Mouse (Mus musculus) midbrain, embryonic 16.5 days (tissue): ENCODE results near the gene Ptgir. TPM values are rescaled to one million over a fixed set of nuclear protein-coding genes. Genes with fewer than 3 reads are reported as not detected.

Experiments used
- ATAC-seq: fragments of 200-750 bp; cut with Nextera tagmentation; 2 replicates; pipeline ENCODE4 v1.8.0; 2017; ENCODE audit warnings: moderate TSS enrichment
- H3K27ac ChIP-seq: fragments of 300-500 bp; sonication (generic); 2 replicates; pipeline ENCODE4 v1.5.1; 2014; ENCODE audit warnings: mild to moderate bottlenecking, low read length, mixed read lengths
- H3K27me3 ChIP-seq: fragments of 300-500 bp; sonication (generic); 2 replicates; pipeline ENCODE4 v1.6.1; 2014; ENCODE audit warnings: low read depth, low read length, mixed read lengths; ENCODE audit not compliant: control insufficient read depth, insufficient read depth
- H3K36me3 ChIP-seq: fragments of 300-500 bp; sonication (generic); 2 replicates; pipeline ENCODE4 v1.6.1; 2014; ENCODE audit warnings: mild to moderate bottlenecking, low read length, moderate library complexity, mixed read lengths; ENCODE audit not compliant: control insufficient read depth, insufficient read depth
- H3K4me1 ChIP-seq: fragments of 300-500 bp; sonication (generic); 2 replicates; pipeline ENCODE4 v1.6.1; 2014; ENCODE audit warnings: mild to moderate bottlenecking, low read length, mixed read lengths; ENCODE audit not compliant: control insufficient read depth, insufficient read depth
- H3K4me2 ChIP-seq: fragments of 300-500 bp; sonication (generic); 2 replicates; pipeline ENCODE4 v1.6.1; 2014; ENCODE audit warnings: mild to moderate bottlenecking, low read length, mixed read lengths
- H3K4me3 ChIP-seq: fragments of 300-500 bp; sonication (generic); 2 replicates; pipeline ENCODE4 v1.5.1; 2014; ENCODE audit warnings: low read depth, mild to moderate bottlenecking, low read length, moderate library complexity, mixed read lengths
- H3K9ac ChIP-seq: fragments of 300-500 bp; sonication (generic); 2 replicates; pipeline ENCODE4 v1.6.1; 2014; ENCODE audit warnings: low read depth, low read length, mixed read lengths
- H3K9me3 ChIP-seq: fragments of 300-500 bp; sonication (generic); replicated peaks from 2 replicates; pipeline ENCODE4 v1.6.1; 2014; ENCODE audit warnings: mild to moderate bottlenecking, low read length, mixed read lengths; ENCODE audit not compliant: control insufficient read depth, poor library complexity, severe bottlenecking
- WGBS: fragments of 180-500 bp; shearing (Covaris S2); extraction: QIAGEN DNeasy Blood & Tissue Kit; methylation state at CpG from one replicate; pipeline ENCODE4 v1.1.7; 2014; 5-methylcytosine and 5-hydroxymethylcytosine counted together
- polyA plus RNA-seq: library from polyadenylated mRNA; unstranded; fragments of >200 nt; fragmentation: Nextera tagmentation; extraction: Ambion mirVana; gene quantifications from 2 replicates; pipeline ENCODE4 v1.2.1, GENCODE M21; 2015

The Ptgir gene
- polyA plus RNA-seq, 1 experiment from 2014 or later, result 0.23 TPM

GRCm38 (mm10) chr7:16884334-16884733, 22.0 kb upstream of the Ptgir start:
- peaks cover 2% of the 10 kb centered on the region; the same call in 1 of the 2 replicates for H3K9me3 ChIP-seq
- H3K4me1 ChIP-seq, result no peaks in the 10 kb centered on the region
- no peak overlapping the region for H3K9ac ChIP-seq
- peaks cover 25% of the 10 kb centered on the region for H3K36me3 ChIP-seq
- ATAC-seq, result no peak
- no peak overlapping the region for H3K4me3 ChIP-seq
- H3K27me3 ChIP-seq, result peaks cover 28% of the 10 kb centered on the region
- no peak overlapping the region for H3K27ac ChIP-seq
- 58% methylated on average over 4 of the region's 4 CpGs for WGBS
- H3K4me2 ChIP-seq, result no peak overlapping the region

DNA sequence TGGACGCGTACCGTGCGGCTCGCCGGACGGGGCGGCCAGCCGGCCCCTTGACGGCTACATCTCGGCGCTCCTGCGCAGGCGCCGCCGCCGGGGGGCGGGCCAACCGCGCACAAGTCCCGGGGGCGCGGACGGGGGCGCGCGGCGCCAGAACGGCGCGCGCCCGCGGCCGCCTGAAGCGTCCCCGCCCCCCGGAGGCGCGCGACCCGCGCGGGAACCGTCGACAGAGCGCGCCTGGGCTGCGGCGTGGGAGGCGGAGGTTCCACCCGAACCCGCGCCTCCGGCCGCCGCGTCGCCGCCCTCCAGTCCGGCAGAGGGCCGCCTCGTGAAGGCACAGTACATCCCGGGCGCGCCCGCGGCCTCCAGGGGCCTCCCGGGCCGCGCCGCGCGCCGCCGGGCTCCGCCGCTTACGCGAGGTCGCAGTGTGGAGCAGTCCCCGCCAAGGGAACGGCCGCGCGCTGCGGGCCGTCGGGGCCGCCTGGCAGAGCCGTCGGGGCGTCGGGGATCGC, 21.0 kb upstream of the Ptgir start:
- Histone ChIP-seq H3K27ac (no peak overlapping the region), H3K4me1 (no peaks in the 10 kb centered on the region), H3K9me3 (peaks cover 2% of the 10 kb centered on the region; the same call in 1 of the 2 replicates), H3K36me3 (peaks cover 25% of the 10 kb centered on the region), H3K4me2 (peak overlapping the region; percentile 13; the same call in 1 of the 2 replicates), H3K4me3 (peak overlapping the region; percentile 18), H3K27me3 (peaks cover 31% of the 10 kb centered on the region), H3K9ac (no peak overlapping the region)
- no peak for ATAC-seq
- WGBS, result 11% methylated on average over 63 of the region's 95 CpGs

- H3K4me2 ChIP-seq, result no peak overlapping the region
- H3K36me3 ChIP-seq, result peaks cover 25% of the 10 kb centered on the region
- no peak overlapping the region for H3K4me3 ChIP-seq
- H3K27ac ChIP-seq, result no peak overlapping the region
- H3K4me1 ChIP-seq, result peaks cover 1% of the 10 kb centered on the region; the same call in 1 of the 2 replicates
- ATAC-seq, result no peak
- no peak overlapping the region for H3K9ac ChIP-seq
- peaks cover 2% of the 10 kb centered on the region; the same call in 1 of the 2 replicates for H3K9me3 ChIP-seq
- peaks cover 31% of the 10 kb centered on the region for H3K27me3 ChIP-seq
- 37% methylated on average over 59 of the region's 59 CpGs for WGBS
Measured at GRCm38 (mm10) chr7:16885905-16886304, 20.4 kb upstream of the Ptgir start.

GRCm38 (mm10) chr7:16890536-16890935, 15.8 kb upstream of the Ptgir start:
- ATAC-seq, result no peak
- H3K36me3 ChIP-seq, result peaks cover 15% of the 10 kb centered on the region
- H3K9me3 ChIP-seq, result peaks cover 2% of the 10 kb centered on the region; the same call in 1 of the 2 replicates
- H3K27me3 ChIP-seq, result peaks cover 9% of the 10 kb centered on the region
- 43% methylated on average over 6 of the region's 6 CpGs for WGBS
- no peak overlapping the region for H3K27ac ChIP-seq
- peaks cover 19% of the 10 kb centered on the region for H3K4me1 ChIP-seq
- H3K4me3 ChIP-seq, result no peak overlapping the region
- H3K4me2 ChIP-seq, result no peak overlapping the region
- no peak overlapping the region for H3K9ac ChIP-seq

DNA sequence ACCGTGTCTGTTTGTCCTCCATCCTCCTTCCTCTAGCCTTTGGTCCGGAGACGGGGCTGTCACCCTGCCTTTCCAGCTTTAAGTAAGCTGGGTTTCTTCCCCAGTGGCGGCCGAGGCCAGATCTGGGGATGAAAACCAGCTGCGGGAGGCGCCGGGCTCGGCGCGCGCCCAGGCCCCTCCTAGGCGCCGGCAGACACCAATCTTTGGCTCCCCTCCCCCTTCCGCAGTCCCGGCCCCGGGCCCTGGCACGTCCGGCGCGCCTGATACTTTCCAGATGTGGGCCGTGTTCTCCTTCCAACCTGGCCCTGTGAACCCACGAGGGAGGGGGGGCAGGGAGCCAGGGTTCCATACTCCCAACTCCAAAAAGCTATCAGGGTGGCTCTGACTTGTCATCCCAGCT, 15.3 kb upstream of the Ptgir start:
- ATAC-seq, result no peak
- Histone ChIP-seq H3K4me2 (no peak overlapping the region), H3K4me3 (no peak overlapping the region), H3K36me3 (peaks cover 11% of the 10 kb centered on the region), H3K9ac (no peak overlapping the region; the same call in 1 of the 2 replicates), H3K9me3 (no peaks in the 10 kb centered on the region), H3K4me1 (peaks cover 19% of the 10 kb centered on the region), H3K27me3 (peaks cover 5% of the 10 kb centered on the region), H3K27ac (no peak overlapping the region)
- WGBS, result 1% methylated on average over 22 of the region's 23 CpGs

DNA sequence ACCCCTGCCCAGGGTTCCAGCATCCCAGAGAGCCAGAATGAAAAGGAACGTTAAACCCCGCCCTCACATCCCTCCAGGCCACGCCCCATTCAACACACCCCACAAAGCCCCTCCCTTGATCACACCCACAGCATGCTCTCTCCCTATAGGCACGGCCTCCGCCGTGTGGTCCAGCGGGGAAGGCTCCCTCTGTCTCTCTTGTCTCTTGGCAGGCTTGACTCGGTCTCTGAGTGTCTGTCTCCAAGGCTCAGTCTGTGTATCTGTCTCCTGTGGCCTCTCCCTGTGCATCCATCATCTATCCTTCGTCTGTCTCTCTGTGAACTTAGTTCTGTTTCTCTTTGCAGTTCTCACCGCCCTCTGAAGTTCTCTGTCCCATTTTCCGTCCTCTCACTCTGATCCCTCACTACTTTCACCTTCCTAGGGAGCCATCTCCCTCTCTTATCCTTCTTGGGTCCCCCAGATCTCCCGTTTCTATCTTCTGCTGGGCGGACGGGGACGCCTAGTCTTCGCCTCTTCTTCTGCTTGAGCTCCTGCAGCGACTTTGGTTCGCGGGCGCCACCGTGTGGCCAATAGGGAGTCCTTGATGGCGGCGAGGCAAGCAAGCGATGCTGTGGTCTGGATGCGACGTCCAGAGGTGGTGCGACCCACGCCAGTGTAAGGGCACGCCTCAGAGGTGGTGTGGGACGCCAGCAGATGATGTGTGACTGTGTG, 14.5 kb upstream of the Ptgir start, which contains the start of gene Gng8:
Gene Gng8 (plus strand): TSS at position 146 of the 711 bp plus-strand sequence.
- Histone ChIP-seq H3K4me3 (peak within 1 kb of the TSS; percentile 26; the same call in 1 of the 2 replicates), H3K4me1 (peaks cover 19% of the 10 kb centered on the region), H3K27me3 (peaks cover 3% of the 10 kb centered on the region), H3K9ac (no peak within 1 kb of the TSS; the same call in 1 of the 2 replicates), H3K4me2 (peak within 1 kb of the TSS; percentile 47), H3K27ac (0 out of 2 replicates have a peak within 1 kb of the TSS, but pooled peaks have one; percentile 60), H3K9me3 (no peaks in the 10 kb centered on the region), H3K36me3 (peaks cover 9% of the 10 kb centered on the region)
- 0% methylated on average over 30 of the region's 30 CpGs for WGBS
- ATAC-seq, result peak; percentile 49

GRCm38 (mm10) chr7:16892352-16892730, 13.9 kb upstream of the Ptgir start:
- no peaks in the 10 kb centered on the region for H3K9me3 ChIP-seq
- H3K4me1 ChIP-seq, result peaks cover 19% of the 10 kb centered on the region
- peak overlapping the region; percentile 47; the same call in 1 of the 2 replicates for H3K4me2 ChIP-seq
- no peak overlapping the region for H3K27ac ChIP-seq
- H3K27me3 ChIP-seq, result peaks cover 3% of the 10 kb centered on the region
- H3K36me3 ChIP-seq, result peaks cover 6% of the 10 kb centered on the region
- peak; percentile 9; the same call in 1 of the 2 replicates for ATAC-seq
- H3K4me3 ChIP-seq, result no peak overlapping the region
- H3K9ac ChIP-seq, result no peak overlapping the region
- 45% methylated on average over 9 of the region's 9 CpGs for WGBS

- H3K27me3 ChIP-seq, result peaks cover 3% of the 10 kb centered on the region; the same call in 1 of the 2 replicates
- H3K4me1 ChIP-seq, result peaks cover 19% of the 10 kb centered on the region
- H3K9me3 ChIP-seq, result no peaks in the 10 kb centered on the region
- H3K4me3 ChIP-seq, result no peak overlapping the region
- 1% methylated on average over 6 of the region's 6 CpGs for WGBS
- no peak overlapping the region for H3K9ac ChIP-seq
- ATAC-seq, result no peak
- H3K4me2 ChIP-seq, result no peak overlapping the region
- no peak overlapping the region for H3K27ac ChIP-seq
- no peaks in the 10 kb centered on the region for H3K36me3 ChIP-seq
Measured at GRCm38 (mm10) chr7:16893612-16894011, 12.7 kb upstream of the Ptgir start.

DNA sequence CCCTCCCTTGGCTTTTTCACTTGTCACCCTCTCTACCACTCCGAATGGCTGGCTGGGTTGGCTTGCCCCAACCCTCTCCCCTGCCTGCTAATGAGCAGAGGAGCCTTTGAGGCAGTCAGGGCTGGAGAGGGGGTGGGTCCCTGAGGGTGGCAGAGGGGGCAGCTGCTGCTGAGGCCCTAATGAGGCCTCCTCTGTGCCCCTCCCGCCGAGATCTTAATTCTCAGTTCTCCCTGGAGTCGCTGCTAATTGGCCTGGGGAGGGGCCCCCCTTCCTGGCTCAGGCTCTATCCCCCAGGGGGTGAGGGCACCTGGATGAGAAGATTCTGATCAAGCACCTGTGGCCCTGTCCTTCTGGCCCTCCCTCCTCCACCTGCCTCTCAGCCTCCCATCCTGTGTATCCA, 12.0 kb upstream of the Ptgir start:
- peaks cover 3% of the 10 kb centered on the region for H3K27me3 ChIP-seq
- peak overlapping the region; percentile 56 for H3K4me2 ChIP-seq
- 0 out of 2 replicates have a peak overlapping the region, but pooled peaks have one; percentile 16 for H3K9ac ChIP-seq
- peaks cover 19% of the 10 kb centered on the region for H3K4me1 ChIP-seq
- H3K36me3 ChIP-seq, result no peaks in the 10 kb centered on the region
- H3K9me3 ChIP-seq, result no peaks in the 10 kb centered on the region
- 2% methylated on average over 4 of the region's 4 CpGs for WGBS
- peak; percentile 53 for ATAC-seq
- 0 out of 2 replicates have a peak overlapping the region, but pooled peaks have one; percentile 23 for H3K27ac ChIP-seq
- no peak overlapping the region for H3K4me3 ChIP-seq
